Mouse (Mus musculus) bone marrow, adult 2 months (tissue): ENCODE results near the gene 4933434E20Rik.

Experiments
- CTCF ChIP-seq: fragments of 200-500 bp; IDR thresholded peaks from 2 replicates; pipeline ENCODE4 v1.5.1; 2011; ENCODE audit warnings: low read length, control low read depth; ENCODE audit not compliant: control insufficient read depth, insufficient read depth
- POLR2A ChIP-seq: fragments of 200-500 bp; IDR thresholded peaks from 2 replicates; pipeline ENCODE4 v1.6.1; 2011; ENCODE audit warnings: low read depth, mild to moderate bottlenecking, control low read depth, low read length, borderline replicate concordance; ENCODE audit not compliant: control insufficient read depth

DNA sequence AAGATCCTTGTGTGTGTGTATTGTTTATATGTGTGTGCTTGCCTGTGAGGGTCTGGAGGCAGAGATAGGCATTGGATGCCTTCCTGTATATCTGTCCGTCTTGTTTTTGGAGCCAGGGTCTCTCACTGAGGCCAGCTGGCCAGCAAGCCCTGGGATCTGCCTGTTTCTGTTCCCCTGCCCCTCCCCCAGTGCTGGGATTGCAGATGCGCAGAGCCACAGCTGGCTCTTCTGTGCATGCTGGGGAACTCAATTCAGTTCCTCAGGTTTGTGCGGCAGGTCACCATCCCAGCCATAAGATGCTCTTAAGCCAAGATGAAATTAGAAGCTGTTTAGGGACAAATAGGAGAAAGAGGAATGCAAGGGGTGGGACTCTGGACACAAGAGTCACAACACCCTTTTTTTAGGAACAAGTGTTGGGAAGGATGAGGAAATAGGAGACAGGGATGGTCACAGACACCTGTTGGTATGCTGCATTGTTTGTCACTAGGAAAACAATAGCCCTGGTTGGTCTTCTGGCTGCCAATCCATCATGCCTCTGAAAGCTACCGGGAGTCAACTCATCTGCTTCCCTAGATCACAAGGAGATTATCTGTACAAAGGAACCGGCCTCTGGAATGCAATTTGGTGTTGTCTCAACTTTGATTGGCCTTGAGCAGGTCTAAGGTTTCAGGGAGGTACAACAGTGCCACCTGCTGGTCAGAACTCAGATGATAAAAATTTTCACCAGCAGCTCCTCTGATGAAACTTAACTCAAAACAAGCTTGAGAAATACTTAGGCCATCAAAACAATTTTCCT lies 25.7 kb downstream of the 4933434E20Rik start:
- TF ChIP-seq POLR2A (no peak), CTCF (peak; percentile 44; the same call in 1 of the 2 replicates)
